Mouse (Mus musculus): ENCODE measurements around the gene Sfta2. TPM values are rescaled to one million over a fixed set of nuclear protein-coding genes. Genes with fewer than 3 reads are reported as not detected.

The Sfta2 gene
- polyA plus RNA-seq, 1 experiment from 2014 or later = not detected

DNA sequence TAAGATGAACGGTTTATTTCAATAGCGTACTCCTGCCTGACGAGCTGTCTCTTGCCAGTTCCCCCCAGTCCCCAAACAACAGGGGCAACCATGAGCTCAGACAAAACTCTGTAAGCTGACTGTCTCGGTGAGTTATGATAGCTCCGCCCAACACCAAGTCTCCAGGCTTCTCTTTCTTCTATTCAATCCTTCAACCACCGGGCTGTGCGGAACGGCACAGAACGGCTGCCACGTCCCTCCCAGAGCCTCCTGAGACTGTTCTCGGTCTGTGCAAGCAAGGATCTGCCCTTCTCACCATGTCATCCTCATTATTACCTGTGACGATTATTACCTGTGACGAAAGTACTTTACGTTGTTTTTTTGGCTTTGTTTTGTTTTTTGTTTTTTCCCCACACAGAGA lies 30.5 kb upstream of the Sfta2 start:
- H3K4me1 ChIP-seq = peaks cover 13% of the 10 kb centered on the region
- no peaks in the 10 kb centered on the region for H3K36me3 ChIP-seq
- no peak for ATAC-seq (ENCODE audit: low FRiP score)
- no peak overlapping the region for H3K9ac ChIP-seq (replicated peaks)
- H3K27me3 ChIP-seq (replicated peaks) = peaks cover 13% of the 10 kb centered on the region
- H3K4me2 ChIP-seq = no peak overlapping the region
- no peak overlapping the region for H3K4me3 ChIP-seq (replicated peaks)
- no peak overlapping the region for H3K27ac ChIP-seq (replicated peaks)
- no peaks in the 10 kb centered on the region for H3K9me3 ChIP-seq (replicated peaks)
- 33% methylated on average over 14 of the region's 14 CpGs for WGBS

DNA sequence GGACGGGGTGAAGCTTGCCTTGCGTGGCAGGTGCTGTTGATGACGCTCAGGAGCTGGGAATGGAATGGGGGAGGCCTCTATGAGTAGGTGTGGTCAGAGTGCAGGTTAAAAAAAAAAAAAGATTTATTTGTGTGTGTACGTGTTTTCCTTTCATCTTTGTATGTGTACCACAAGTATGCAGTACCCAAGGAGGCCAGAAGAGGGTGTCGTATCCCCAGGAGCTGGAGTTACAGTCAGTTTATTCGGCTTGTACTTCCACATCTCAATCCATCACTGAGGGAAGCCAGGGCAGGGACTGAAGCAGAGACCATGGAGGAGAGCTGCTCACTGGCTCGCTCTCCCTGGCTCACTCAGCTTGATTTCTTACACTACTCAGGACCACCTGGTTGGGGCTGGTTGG lies 29.9 kb upstream of the Sfta2 start:
- peaks cover 13% of the 10 kb centered on the region for H3K4me1 ChIP-seq
- no peak overlapping the region for H3K27ac ChIP-seq (replicated peaks)
- H3K9me3 ChIP-seq (replicated peaks) = no peaks in the 10 kb centered on the region
- 95% methylated on average over 7 of the region's 7 CpGs for WGBS
- no peak overlapping the region for H3K4me3 ChIP-seq (replicated peaks)
- no peak overlapping the region for H3K9ac ChIP-seq (replicated peaks)
- peaks cover 13% of the 10 kb centered on the region for H3K27me3 ChIP-seq (replicated peaks)
- H3K4me2 ChIP-seq = no peak overlapping the region
- H3K36me3 ChIP-seq = no peaks in the 10 kb centered on the region
- ATAC-seq (ENCODE audit: low FRiP score) = no peak

DNA sequence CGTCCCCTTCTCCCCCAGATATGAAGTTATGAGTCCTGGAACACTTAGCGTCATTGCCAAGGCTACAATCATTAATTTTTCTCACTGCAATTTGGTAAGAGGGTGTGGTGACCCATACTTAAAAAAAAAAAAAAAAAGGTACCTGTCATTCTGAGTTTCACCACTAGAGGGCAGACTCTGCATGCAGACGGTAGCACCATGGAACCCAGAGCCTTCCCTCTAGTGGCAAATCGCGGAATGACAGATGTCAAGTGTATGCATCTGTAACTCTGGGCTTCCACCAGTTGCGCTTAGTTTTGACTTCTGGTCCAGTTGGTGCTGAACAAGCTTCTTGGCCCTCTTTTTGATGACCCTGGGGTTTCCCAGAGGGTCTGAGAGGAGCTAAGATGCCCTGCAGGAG lies 23.1 kb upstream of the Sfta2 start:
- no peak overlapping the region for H3K4me3 ChIP-seq (replicated peaks)
- ATAC-seq (ENCODE audit: low FRiP score) = no peak
- WGBS = 22% methylated on average over 6 of the region's 6 CpGs
- no peak overlapping the region for H3K27ac ChIP-seq (replicated peaks)
- no peaks in the 10 kb centered on the region for H3K27me3 ChIP-seq (replicated peaks)
- no peak overlapping the region for H3K9ac ChIP-seq (replicated peaks)
- no peaks in the 10 kb centered on the region for H3K36me3 ChIP-seq
- H3K9me3 ChIP-seq (replicated peaks) = no peaks in the 10 kb centered on the region
- H3K4me1 ChIP-seq = no peaks in the 10 kb centered on the region
- H3K4me2 ChIP-seq = no peak overlapping the region

DNA sequence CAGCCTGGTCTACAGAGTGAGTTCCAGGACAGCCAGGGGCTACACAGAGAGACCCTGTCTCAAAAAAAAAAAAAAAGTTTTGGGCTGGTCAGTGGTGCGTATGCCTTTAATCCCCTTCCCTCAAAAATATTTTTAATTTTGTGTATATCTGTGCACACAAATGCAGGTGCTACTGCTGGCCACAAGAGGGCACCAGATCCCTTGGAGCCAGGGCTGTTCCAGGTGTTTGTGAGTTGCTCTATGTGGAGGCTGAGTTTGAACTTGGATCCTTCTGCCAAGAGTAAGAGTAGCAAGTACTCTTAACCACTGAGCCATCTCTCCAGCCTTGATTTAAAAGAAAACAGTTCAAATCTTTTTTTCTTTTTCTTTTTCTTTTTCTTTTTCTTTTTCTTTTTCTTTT lies 18.4 kb upstream of the Sfta2 start:
- H3K27ac ChIP-seq (replicated peaks) = no peak overlapping the region
- H3K4me2 ChIP-seq = no peak overlapping the region
- 89% methylated on average over 1 of the region's 1 CpGs for WGBS
- no peaks in the 10 kb centered on the region for H3K27me3 ChIP-seq (replicated peaks)
- no peak for ATAC-seq (ENCODE audit: low FRiP score)
- H3K9ac ChIP-seq (replicated peaks) = no peak overlapping the region
- no peaks in the 10 kb centered on the region for H3K9me3 ChIP-seq (replicated peaks)
- no peaks in the 10 kb centered on the region for H3K36me3 ChIP-seq
- H3K4me3 ChIP-seq (replicated peaks) = no peak overlapping the region
- peaks cover 7% of the 10 kb centered on the region; the same call in 1 of the 2 replicates for H3K4me1 ChIP-seq

DNA sequence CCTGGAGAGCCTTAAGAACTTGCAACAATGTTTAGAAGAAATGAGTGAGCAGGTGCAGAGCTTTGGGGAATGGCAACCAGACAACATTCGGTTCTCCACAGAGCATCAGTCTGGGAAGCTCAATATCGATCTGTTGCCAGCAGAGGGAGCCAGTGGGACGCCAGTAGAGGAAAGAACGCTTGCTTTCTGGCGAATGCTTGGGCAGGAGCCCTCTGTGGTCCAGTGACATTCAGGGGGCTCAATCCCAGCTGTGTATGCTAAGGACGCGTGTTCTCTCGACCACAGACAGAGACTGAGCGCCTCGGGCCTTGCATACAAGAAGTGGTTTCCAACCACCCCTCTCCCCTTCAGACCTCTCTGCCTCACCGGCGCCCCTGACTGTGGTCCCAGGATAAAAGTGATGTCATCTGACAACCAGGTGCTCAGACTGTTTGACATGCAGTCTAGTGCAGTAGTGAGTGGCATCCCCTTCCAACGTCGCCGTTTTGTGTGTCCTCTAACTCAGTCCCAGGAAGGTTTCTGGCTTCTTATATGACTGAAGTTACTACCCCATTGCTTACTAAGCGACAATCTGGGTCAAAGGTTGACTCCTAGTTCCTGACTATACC lies 16.9 kb upstream of the Sfta2 start:
- Histone ChIP-seq H3K9ac (replicated peaks) (no peak overlapping the region), H3K9me3 (replicated peaks) (no peaks in the 10 kb centered on the region), H3K4me2 (peak overlapping the region; percentile 54), H3K36me3 (no peaks in the 10 kb centered on the region), H3K4me3 (replicated peaks) (0 out of 2 replicates have a peak overlapping the region, but pooled peaks have one; percentile 19), H3K4me1 (peaks cover 7% of the 10 kb centered on the region; the same call in 1 of the 2 replicates), H3K27ac (replicated peaks) (no peak overlapping the region), H3K27me3 (replicated peaks) (no peaks in the 10 kb centered on the region)
- peak; percentile 69 for ATAC-seq (ENCODE audit: low FRiP score)
- WGBS = 20% methylated on average over 16 of the region's 16 CpGs

DNA sequence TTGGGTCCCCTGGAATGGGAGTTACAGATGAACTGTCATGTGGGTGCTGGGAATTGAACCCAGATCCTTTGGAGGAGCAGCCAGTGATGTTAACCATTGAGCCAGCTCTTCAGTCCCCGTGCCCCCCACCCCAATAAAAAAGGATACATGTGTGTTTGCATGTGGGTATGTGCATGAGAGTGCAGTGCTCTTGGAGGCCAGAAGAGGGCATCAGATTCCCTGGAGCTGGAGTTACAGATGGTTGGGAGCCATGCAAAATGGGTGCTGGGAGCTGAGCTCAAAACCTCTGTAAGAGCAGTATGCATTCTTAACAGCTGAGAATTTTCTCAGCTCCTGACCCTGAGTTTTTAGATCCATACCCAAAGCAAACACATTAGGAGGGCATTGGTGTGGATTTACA lies 14.1 kb upstream of the Sfta2 start:
- ATAC-seq (ENCODE audit: low FRiP score) = no peak
- H3K9ac ChIP-seq (replicated peaks) = no peak overlapping the region
- no peak overlapping the region for H3K4me2 ChIP-seq
- no peak overlapping the region for H3K27ac ChIP-seq (replicated peaks)
- no peaks in the 10 kb centered on the region for H3K27me3 ChIP-seq (replicated peaks)
- 63% methylated on average over 1 of the region's 1 CpGs for WGBS
- H3K4me1 ChIP-seq = peaks cover 13% of the 10 kb centered on the region; the same call in 1 of the 2 replicates
- H3K36me3 ChIP-seq = no peaks in the 10 kb centered on the region
- no peak overlapping the region for H3K4me3 ChIP-seq (replicated peaks)
- no peaks in the 10 kb centered on the region for H3K9me3 ChIP-seq (replicated peaks)

DNA sequence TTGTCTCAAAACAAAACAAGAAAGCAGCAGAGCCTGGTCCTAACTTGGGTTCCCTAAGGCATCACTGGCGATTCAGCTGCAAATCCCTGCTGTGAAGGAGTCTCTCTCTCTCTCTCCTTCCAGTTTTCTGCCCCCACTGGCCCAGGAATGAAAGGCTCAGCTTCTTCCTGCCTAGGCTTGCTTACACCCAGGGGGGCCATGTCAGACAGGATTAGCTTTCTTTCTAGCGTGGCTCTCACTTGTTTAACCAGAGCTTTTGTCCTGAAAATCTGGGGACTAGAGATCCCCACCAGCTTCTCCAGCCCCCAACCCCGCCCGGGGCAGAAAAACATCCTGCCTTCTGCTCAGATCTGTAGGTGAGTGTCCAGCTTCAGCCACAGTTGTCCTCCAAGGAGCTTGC lies 13.0 kb upstream of the Sfta2 start:
- no peak overlapping the region for H3K9ac ChIP-seq (replicated peaks)
- H3K27ac ChIP-seq (replicated peaks) = no peak overlapping the region
- no peaks in the 10 kb centered on the region for H3K36me3 ChIP-seq
- H3K4me3 ChIP-seq (replicated peaks) = no peak overlapping the region
- 44% methylated on average over 4 of the region's 4 CpGs for WGBS
- peaks cover 13% of the 10 kb centered on the region; the same call in 1 of the 2 replicates for H3K4me1 ChIP-seq
- no peak overlapping the region for H3K4me2 ChIP-seq
- no peak for ATAC-seq (ENCODE audit: low FRiP score)
- H3K27me3 ChIP-seq (replicated peaks) = no peaks in the 10 kb centered on the region
- H3K9me3 ChIP-seq (replicated peaks) = no peaks in the 10 kb centered on the region

DNA sequence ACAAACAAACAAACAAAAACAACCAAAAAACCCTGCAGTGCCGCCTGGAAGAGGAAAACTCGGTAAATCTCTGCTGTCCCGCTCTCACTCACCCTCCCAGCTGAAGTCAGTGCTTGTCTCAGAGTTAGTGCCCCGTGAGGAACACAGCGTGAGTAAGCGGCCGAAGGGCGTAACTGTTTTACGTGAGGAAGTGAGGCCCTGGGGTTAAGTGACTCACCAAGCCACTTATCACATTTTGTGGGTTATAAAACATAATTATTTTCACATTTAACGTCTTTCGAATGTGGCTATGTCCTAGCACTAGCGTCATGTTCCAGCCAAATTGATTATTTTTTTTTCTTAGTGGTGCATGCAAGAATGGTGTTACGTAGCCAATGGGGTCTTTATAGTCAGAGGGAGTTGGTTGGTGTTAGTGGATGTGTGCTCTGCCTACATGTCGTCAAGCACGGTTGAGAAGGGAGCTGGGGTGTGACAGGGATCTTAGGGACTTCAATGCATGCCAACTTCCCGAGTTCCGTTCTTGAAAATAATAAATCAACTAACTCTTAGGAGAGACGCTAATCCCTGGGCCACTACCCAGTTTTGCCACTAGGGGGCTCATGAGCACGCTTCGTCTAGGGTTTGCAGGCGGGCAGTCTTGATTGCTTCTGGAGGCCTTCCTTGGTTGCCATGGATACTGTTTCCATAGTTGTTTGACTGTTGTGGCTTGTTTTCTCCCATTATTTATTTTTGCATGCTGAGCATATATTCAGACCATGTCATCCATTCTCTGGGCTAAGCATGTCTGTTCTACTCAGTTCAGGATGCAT lies 10.7 kb upstream of the Sfta2 start:
- Histone ChIP-seq H3K4me2 (peak overlapping the region; percentile 34), H3K36me3 (no peaks in the 10 kb centered on the region), H3K9me3 (replicated peaks) (no peaks in the 10 kb centered on the region), H3K4me3 (replicated peaks) (no peak overlapping the region), H3K4me1 (peaks cover 7% of the 10 kb centered on the region; the same call in 1 of the 2 replicates), H3K27ac (replicated peaks) (peak overlapping the region; percentile 56), H3K9ac (replicated peaks) (no peak overlapping the region), H3K27me3 (replicated peaks) (no peaks in the 10 kb centered on the region)
- 44% methylated on average over 21 of the region's 21 CpGs for WGBS
- peak; percentile 89 for ATAC-seq (ENCODE audit: low FRiP score)

DNA sequence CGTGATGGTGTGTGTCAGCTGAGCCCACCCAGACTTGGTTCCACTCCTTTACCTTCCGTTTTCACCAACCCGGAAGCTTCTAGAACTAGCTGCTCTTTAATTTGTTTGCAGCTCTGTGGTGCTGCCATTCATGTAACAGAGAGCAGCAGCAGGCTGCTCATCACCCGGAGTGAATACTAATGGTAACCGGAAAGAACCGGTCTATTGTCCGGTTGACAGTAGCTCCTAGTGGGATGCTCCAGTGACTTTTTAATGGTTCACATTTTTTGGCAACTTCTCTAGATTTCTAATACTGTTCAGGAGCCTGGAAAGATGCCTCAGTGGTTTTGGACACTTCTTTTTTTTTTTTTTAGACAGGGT lies 10.2 kb upstream of the Sfta2 start:
- no peak overlapping the region for H3K4me3 ChIP-seq (replicated peaks)
- peaks cover 7% of the 10 kb centered on the region; the same call in 1 of the 2 replicates for H3K4me1 ChIP-seq
- H3K27ac ChIP-seq (replicated peaks) = peak overlapping the region; percentile 56
- H3K36me3 ChIP-seq = no peaks in the 10 kb centered on the region
- peak; percentile 63 for ATAC-seq (ENCODE audit: low FRiP score)
- H3K4me2 ChIP-seq = peak overlapping the region; percentile 34
- no peaks in the 10 kb centered on the region for H3K9me3 ChIP-seq (replicated peaks)
- 51% methylated on average over 7 of the region's 7 CpGs for WGBS
- H3K27me3 ChIP-seq (replicated peaks) = no peaks in the 10 kb centered on the region
- no peak overlapping the region for H3K9ac ChIP-seq (replicated peaks)

DNA sequence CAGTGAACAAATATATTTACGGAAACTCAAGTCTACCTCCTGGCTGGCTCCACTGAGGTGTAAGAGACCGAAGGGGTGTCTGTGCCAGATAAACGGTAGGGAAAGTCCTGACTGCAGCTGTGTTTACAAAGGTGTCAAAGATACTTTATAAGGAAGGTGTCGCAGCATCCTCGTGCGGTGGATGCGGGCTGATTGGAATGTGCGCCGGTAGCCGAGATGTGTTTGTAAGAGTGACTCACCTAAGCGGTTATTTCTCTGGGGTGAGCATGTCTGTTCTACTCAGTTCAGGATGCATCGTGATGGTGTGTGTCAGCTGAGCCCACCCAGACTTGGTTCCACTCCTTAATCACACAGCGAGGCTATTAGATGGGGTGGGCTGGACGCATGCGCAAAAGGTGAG lies 9.6 kb upstream of the Sfta2 start:
- Histone ChIP-seq H3K4me1 (peaks cover 7% of the 10 kb centered on the region; the same call in 1 of the 2 replicates), H3K9ac (replicated peaks) (no peak overlapping the region), H3K9me3 (replicated peaks) (no peaks in the 10 kb centered on the region), H3K4me3 (replicated peaks) (no peak overlapping the region), H3K27me3 (replicated peaks) (no peaks in the 10 kb centered on the region), H3K4me2 (no peak overlapping the region), H3K27ac (replicated peaks) (no peak overlapping the region), H3K36me3 (no peaks in the 10 kb centered on the region)
- no peak for ATAC-seq (ENCODE audit: low FRiP score)
- 94% methylated on average over 15 of the region's 15 CpGs for WGBS

DNA sequence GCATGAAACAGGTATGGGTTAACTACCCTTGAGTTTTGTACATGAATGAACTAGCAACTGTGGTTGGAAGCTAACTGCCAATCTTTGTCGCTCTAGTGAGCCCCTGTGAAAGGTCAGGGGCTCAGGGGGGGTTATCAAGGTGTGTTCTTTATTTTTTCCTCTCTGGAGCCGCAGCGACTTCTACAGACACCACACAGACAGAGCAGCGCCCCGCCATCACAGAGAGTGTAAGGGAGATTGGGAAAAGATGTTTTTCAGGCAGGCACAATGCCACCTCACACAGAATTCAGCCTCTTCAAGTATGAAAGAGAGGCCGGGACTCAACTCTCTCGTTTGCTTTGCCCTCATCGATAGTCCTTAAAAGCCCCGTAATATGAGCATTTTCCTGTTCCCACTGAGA lies 9.2 kb upstream of the Sfta2 start:
- Histone ChIP-seq H3K4me1 (peaks cover 7% of the 10 kb centered on the region; the same call in 1 of the 2 replicates), H3K27me3 (replicated peaks) (no peaks in the 10 kb centered on the region), H3K4me3 (replicated peaks) (no peak overlapping the region), H3K9me3 (replicated peaks) (no peaks in the 10 kb centered on the region), H3K36me3 (no peaks in the 10 kb centered on the region), H3K4me2 (no peak overlapping the region), H3K9ac (replicated peaks) (no peak overlapping the region), H3K27ac (replicated peaks) (no peak overlapping the region)
- no peak for ATAC-seq (ENCODE audit: low FRiP score)
- 87% methylated on average over 9 of the region's 9 CpGs for WGBS

DNA sequence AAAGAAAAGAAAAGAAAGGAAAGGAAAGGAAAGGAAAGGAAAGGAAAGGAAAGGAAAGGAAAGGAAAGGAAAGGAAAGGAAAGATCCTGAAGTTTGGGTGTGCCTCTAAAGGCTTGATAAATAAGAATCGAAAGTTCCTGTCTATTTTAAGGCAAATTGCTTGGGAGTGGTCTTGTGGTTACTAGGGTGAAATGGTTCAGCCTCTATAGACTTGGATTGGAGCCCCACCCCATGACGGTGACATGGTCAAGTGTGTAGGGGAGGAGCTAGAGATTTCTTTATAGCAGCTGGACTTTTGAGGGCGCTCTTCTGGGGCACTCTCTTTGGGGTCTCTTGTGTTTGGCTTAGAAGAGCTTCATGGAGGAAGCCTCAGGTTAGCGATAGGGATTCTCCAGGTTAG lies 7.6 kb upstream of the Sfta2 start:
- H3K27me3 ChIP-seq (replicated peaks) = no peaks in the 10 kb centered on the region
- H3K4me3 ChIP-seq (replicated peaks) = no peak overlapping the region
- no peaks in the 10 kb centered on the region for H3K36me3 ChIP-seq
- no peak for ATAC-seq (ENCODE audit: low FRiP score)
- H3K4me2 ChIP-seq = no peak overlapping the region
- no peak overlapping the region for H3K9ac ChIP-seq (replicated peaks)
- H3K4me1 ChIP-seq = peaks cover 7% of the 10 kb centered on the region; the same call in 1 of the 2 replicates
- H3K27ac ChIP-seq (replicated peaks) = no peak overlapping the region
- H3K9me3 ChIP-seq (replicated peaks) = no peaks in the 10 kb centered on the region
- 44% methylated on average over 4 of the region's 4 CpGs for WGBS
